Mouse (Mus musculus) myocyte (in vitro differentiated cells): Measurements from ENCODE around the gene Hist1h2br.
"Not testable (repeated sequence)": the region's sequence is repeated elsewhere in the genome, so short reads cannot be mapped to it uniquely, and the experiment has no call there.

ENCODE experiments used
- E2F4 ChIP-seq: IDR thresholded peaks from one replicate; pipeline ENCODE4 v1.6.1; 2011; ENCODE audit warnings: mild to moderate bottlenecking, control low read depth, moderate library complexity; ENCODE audit not compliant: insufficient read depth
- MAX ChIP-seq: IDR thresholded peaks from one replicate; pipeline ENCODE4 v1.6.1; 2011; ENCODE audit warnings: low read depth, mild to moderate bottlenecking, control low read depth
- MYOD1 ChIP-seq, 3 experiments: IDR thresholded peaks; one replicate each; pipeline ENCODE4 v1.6.1; 2011; ENCODE audit warnings: control low read depth in 2 of 3, low read depth in 2 of 3, mild to moderate bottlenecking in 2 of 3, moderate library complexity in 1 of 3; ENCODE audit not compliant: insufficient read length in 2 of 3, control insufficient read depth in 1 of 3
- MYOG ChIP-seq, 3 experiments: IDR thresholded peaks; one replicate each; pipeline ENCODE4 v1.6.1; 2011; ENCODE audit warnings: control low read depth in 2 of 3, low read depth in 2 of 3, mild to moderate bottlenecking in 2 of 3; ENCODE audit not compliant: insufficient read length in 2 of 3, control insufficient read depth in 1 of 3, insufficient read depth in 1 of 3
- POLR2A ChIP-seq: IDR thresholded peaks from one replicate; pipeline ENCODE4 v1.6.1; 2011; ENCODE audit warnings: low read depth, mild to moderate bottlenecking, control low read depth, moderate library complexity; ENCODE audit not compliant: insufficient read length
- POLR2AphosphoS2 ChIP-seq: IDR thresholded peaks from one replicate; pipeline ENCODE4 v1.6.1; 2011; ENCODE audit warnings: low read depth, control low read depth; ENCODE audit not compliant: insufficient read length
- SRF ChIP-seq: IDR thresholded peaks from one replicate; pipeline ENCODE4 v1.6.1; 2011; ENCODE audit warnings: low read depth; ENCODE audit not compliant: control insufficient read depth, insufficient read length
- TCF12 ChIP-seq: IDR thresholded peaks from one replicate; pipeline ENCODE4 v1.6.1; 2011; ENCODE audit warnings: mild to moderate bottlenecking, control low read depth; ENCODE audit not compliant: poor library complexity, insufficient read depth, severe bottlenecking
- TCF3 ChIP-seq: IDR thresholded peaks from one replicate; pipeline ENCODE4 v1.6.1; 2011; ENCODE audit warnings: low read depth, control low read depth; ENCODE audit not compliant: insufficient read length
- USF1 ChIP-seq: IDR thresholded peaks from one replicate; pipeline ENCODE4 v1.6.1; 2011; ENCODE audit warnings: low read depth, mild to moderate bottlenecking, control low read depth, moderate library complexity

DNA sequence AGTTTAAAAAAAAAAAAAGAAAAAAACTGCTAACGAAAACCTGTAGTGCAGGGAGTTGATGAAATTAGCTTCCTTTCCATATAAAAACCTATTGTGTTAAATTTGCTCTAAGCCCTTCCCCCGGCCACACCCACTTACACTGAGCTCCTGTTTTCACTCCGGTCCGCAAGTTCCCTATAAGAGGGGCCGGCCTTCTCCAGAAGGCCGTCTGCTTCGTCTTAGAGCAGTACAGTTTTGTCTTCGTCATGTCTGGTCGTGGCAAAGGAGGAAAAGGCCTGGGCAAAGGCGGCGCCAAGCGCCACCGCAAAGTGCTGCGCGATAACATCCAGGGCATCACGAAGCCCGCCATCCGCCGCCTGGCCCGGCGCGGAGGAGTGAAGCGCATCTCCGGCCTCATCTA is 22.0 kb upstream of the Hist1h2br start, which contains the start of gene Hist1h4m:
- TF ChIP-seq MAX; MYOG (IDR thresholded peaks at IDR 0.05; ENCODE audit: control insufficient read depth in 1 of 3, insufficient read depth in 1 of 3, insufficient read length in 2 of 3, low read depth in 2 of 3); POLR2A; E2F4; POLR2AphosphoS2; MYOD1 (IDR thresholded peaks at IDR 0.05; ENCODE audit: control insufficient read depth in 1 of 3, insufficient read length in 2 of 3, low read depth in 2 of 3); USF1; SRF; TCF12; TCF3: not testable (repeated sequence)
